In genomic region chr19:36669720-36670451, GRCm38 (mm10) we compare ENCODE assay signal across 15 mouse cellular contexts.
DNase-seq lines count a peak whose midpoint lies in the region; ATAC-seq and TF ChIP-seq lines count a peak whose summit lies in the region.
"Had no signal": no experiment of that assay in that cellular context is flagged by ENCODE, and none has a peak within 500 bp of the region (broad histone marks: within the 10 kb centered on the region; RNA-seq: fewer than 3 reads in every experiment).

No protein-coding gene starts in this region.

- 0 out of 2 replicates have a peak overlapping the region, but pooled peaks have one; percentile 35 for H3K9ac ChIP-seq in heart, embryonic 12.5 days
- H3K9ac ChIP-seq in midbrain, embryonic 16.5 days (ENCODE audit: low read depth, low read length), result no peak overlapping the region
- no peak overlapping the region for H3K9ac ChIP-seq in midbrain, embryonic 13.5 days (replicated peaks)
- H3K9ac ChIP-seq in forebrain, postnatal 0 days, result no peak overlapping the region
- H3K9ac ChIP-seq: limb, embryonic 12.5 days had no signal

- no peaks in the 10 kb centered on the region for H3K27me3 ChIP-seq in heart, embryonic 12.5 days (replicated peaks)
- H3K27me3 ChIP-seq in midbrain, embryonic 16.5 days (ENCODE audit: control insufficient read depth, insufficient read depth, low read depth, low read length), result no peaks in the 10 kb centered on the region
- H3K27me3 ChIP-seq in midbrain, embryonic 13.5 days, result no peaks in the 10 kb centered on the region
- H3K27me3 ChIP-seq in forebrain, postnatal 0 days (ENCODE audit: insufficient read depth, low read length), result no peaks in the 10 kb centered on the region
- H3K27me3 ChIP-seq: limb, embryonic 12.5 days had no signal

- TF ChIP-seq CTCF in forebrain, postnatal 0 days (IDR thresholded peaks at IDR 0.05; ENCODE audit: low read depth), result no peak

- no peak for ATAC-seq in heart, embryonic 12.5 days (ENCODE audit: insufficient number of reproducible peaks, low FRiP score)
- ATAC-seq in midbrain, embryonic 16.5 days, result peak; percentile 54; the same call in 1 of the 2 replicates
- no peak for ATAC-seq in midbrain, embryonic 13.5 days
- ATAC-seq in forebrain, postnatal 0 days, result peak; percentile 75
- ATAC-seq in megakaryocyte progenitor cell, adult 5-6 weeks (replicated peaks; ENCODE audit: poor library complexity), result no peak
- ATAC-seq: activated CD4-positive, CD25-positive, alpha-beta regulatory T cell, adult 4 months; intestine, postnatal 0 days had no signal

- DNase-seq in heart, postnatal 25 days (ENCODE audit: low spot score), result no peak
- no peak for DNase-seq in forebrain, postnatal 0 days
- no peak for DNase-seq in cerebellum, adult 18-20 months
- no peak for DNase-seq in T-cell, adult 2 months (ENCODE audit: low spot score)
- DNase-seq: cerebellum, postnatal 25 days; lung, adult 2 months had no signal

- no peaks in the 10 kb centered on the region for H3K36me3 ChIP-seq in heart, embryonic 12.5 days
- H3K36me3 ChIP-seq in midbrain, embryonic 16.5 days (ENCODE audit: control insufficient read depth, insufficient read depth, low read length), result no peaks in the 10 kb centered on the region
- H3K36me3 ChIP-seq in midbrain, embryonic 13.5 days, result no peaks in the 10 kb centered on the region
- H3K36me3 ChIP-seq in forebrain, postnatal 0 days (ENCODE audit: insufficient read depth), result no peaks in the 10 kb centered on the region
- H3K36me3 ChIP-seq: limb, embryonic 12.5 days; midbrain, embryonic 10.5 days had no signal

- no peaks in the 10 kb centered on the region for H3K9me3 ChIP-seq in heart, embryonic 12.5 days (replicated peaks)
- H3K9me3 ChIP-seq in midbrain, embryonic 16.5 days (replicated peaks; ENCODE audit: control insufficient read depth, low read length, poor library complexity, severe bottlenecking), result no peaks in the 10 kb centered on the region
- no peaks in the 10 kb centered on the region for H3K9me3 ChIP-seq in midbrain, embryonic 13.5 days
- no peaks in the 10 kb centered on the region for H3K9me3 ChIP-seq in forebrain, postnatal 0 days (ENCODE audit: low read length)
- H3K9me3 ChIP-seq: limb, embryonic 12.5 days; midbrain, embryonic 10.5 days had no signal

- peaks cover 54% of the 10 kb centered on the region for H3K4me1 ChIP-seq in heart, embryonic 12.5 days (replicated peaks)
- peaks cover 6% of the 10 kb centered on the region for H3K4me1 ChIP-seq in midbrain, embryonic 16.5 days (ENCODE audit: control insufficient read depth, insufficient read depth, low read length)
- peaks cover 10% of the 10 kb centered on the region for H3K4me1 ChIP-seq in midbrain, embryonic 13.5 days (replicated peaks)
- H3K4me1 ChIP-seq in forebrain, postnatal 0 days (ENCODE audit: insufficient read depth), result no peaks in the 10 kb centered on the region

- H3K4me2 ChIP-seq in heart, embryonic 12.5 days, result no peak overlapping the region
- H3K4me2 ChIP-seq in midbrain, embryonic 16.5 days (ENCODE audit: low read length), result no peak overlapping the region
- H3K4me2 ChIP-seq in midbrain, embryonic 13.5 days (replicated peaks), result no peak overlapping the region
- no peak overlapping the region for H3K4me2 ChIP-seq in forebrain, postnatal 0 days (ENCODE audit: low read depth)
- H3K4me2 ChIP-seq: limb, embryonic 12.5 days had no signal

- H3K27ac ChIP-seq in heart, embryonic 12.5 days (ENCODE audit: poor library complexity, severe bottlenecking), result peak overlapping the region; percentile 91
- H3K27ac ChIP-seq in midbrain, embryonic 16.5 days (ENCODE audit: low read length), result no peak overlapping the region
- no peak overlapping the region for H3K27ac ChIP-seq in midbrain, embryonic 13.5 days
- no peak overlapping the region for H3K27ac ChIP-seq in forebrain, postnatal 0 days (ENCODE audit: low read depth, low read length)
- H3K27ac ChIP-seq: limb, embryonic 12.5 days had no signal

- no peak overlapping the region for H3K4me3 ChIP-seq in heart, embryonic 12.5 days
- no peak overlapping the region for H3K4me3 ChIP-seq in midbrain, embryonic 16.5 days (ENCODE audit: low read depth, low read length)
- H3K4me3 ChIP-seq in midbrain, embryonic 13.5 days (replicated peaks), result no peak overlapping the region
- no peak overlapping the region for H3K4me3 ChIP-seq in forebrain, postnatal 0 days (ENCODE audit: low read depth, low read length)
- H3K4me3 ChIP-seq: erythroblast, embryonic 14.5 days; limb, embryonic 12.5 days; midbrain, embryonic 10.5 days had no signal

- intact Hi-C loops in heart, postnatal 25 days (cut with DNase I), result no loop called here

- WGBS in heart, embryonic 12.5 days, result 51% methylated on average over 5 of the region's 5 CpGs
- WGBS in midbrain, embryonic 16.5 days, result 45% methylated on average over 5 of the region's 5 CpGs
- 51% methylated on average over 5 of the region's 5 CpGs for WGBS in midbrain, embryonic 13.5 days
- 27% methylated on average over 5 of the region's 5 CpGs for WGBS in forebrain, postnatal 0 days

Comparison
In these comparisons a context has a peak if more than half of its experiments do, and no peak if none do; other contexts are left out.
1. ATAC-seq: peak in midbrain, embryonic 16.5 days (single experiment) and forebrain, postnatal 0 days (single experiment); none in heart, embryonic 12.5 days (single experiment), midbrain, embryonic 13.5 days (single experiment) and megakaryocyte progenitor cell, adult 5-6 weeks (single experiment).